Mouse (Mus musculus): ENCODE measurements around the gene Gm4450. TPM values are rescaled to one million over a fixed set of nuclear protein-coding genes. Genes with fewer than 3 reads are reported as not detected.
"Not testable (repeated sequence)": the region's sequence is repeated elsewhere in the genome, so short reads cannot be mapped to it uniquely, and the experiment has no call there.

Gm4450 gene
- polyA plus RNA-seq (2015; fragmentation: Nextera tagmentation; extraction: Ambion mirVana) = 44.6 and 55.8 TPM in 2 replicates

GRCm38 (mm10) chr3:98457026-98457425, at the start of gene Gm4450:
Gm4450 (minus strand) TSS chr3:98457126.
- H3K27ac ChIP-seq (ENCODE audit: low read length); H3K9me3 ChIP-seq (ENCODE audit: low read length): not testable (repeated sequence)

GRCm38 (mm10) chr3:98497401-98497800, 40.5 kb upstream of the Gm4450 start:
- not testable (repeated sequence) for H3K4me2 ChIP-seq (replicated peaks; ENCODE audit: low read depth, low read length); H3K9ac ChIP-seq (replicated peaks; ENCODE audit: low read length); H3K36me3 ChIP-seq (ENCODE audit: insufficient read depth, low read length); ATAC-seq (ENCODE audit: low FRiP score, low TSS enrichment); H3K27ac ChIP-seq (ENCODE audit: low read length); H3K4me1 ChIP-seq (ENCODE audit: insufficient read depth, low read length); H3K9me3 ChIP-seq (ENCODE audit: low read length); H3K4me3 ChIP-seq (ENCODE audit: low read length); H3K27me3 ChIP-seq (ENCODE audit: insufficient read depth, low read length)

More at GRCm38 (mm10) chr3:98457026-98457425, at the start of gene Gm4450:
- not testable (repeated sequence) for H3K4me1 ChIP-seq (ENCODE audit: insufficient read depth, low read length); H3K36me3 ChIP-seq (ENCODE audit: insufficient read depth, low read length); H3K4me3 ChIP-seq (ENCODE audit: low read length); H3K4me2 ChIP-seq (replicated peaks; ENCODE audit: low read depth, low read length); H3K27me3 ChIP-seq (ENCODE audit: insufficient read depth, low read length); H3K9ac ChIP-seq (replicated peaks; ENCODE audit: low read length)
- ATAC-seq (ENCODE audit: low FRiP score, low TSS enrichment) = peak; percentile 46; the same call in 1 of the 2 replicates
- no CpG with 5 or more reads among the region's 1 CpGs for WGBS

GRCm38 (mm10) chr3:98496762-98497161, 39.8 kb upstream of the Gm4450 start:
- not testable (repeated sequence) for H3K9ac ChIP-seq (replicated peaks; ENCODE audit: low read length); H3K4me3 ChIP-seq (ENCODE audit: low read length); H3K27me3 ChIP-seq (ENCODE audit: insufficient read depth, low read length); H3K27ac ChIP-seq (ENCODE audit: low read length); H3K36me3 ChIP-seq (ENCODE audit: insufficient read depth, low read length); H3K4me1 ChIP-seq (ENCODE audit: insufficient read depth, low read length); H3K9me3 ChIP-seq (ENCODE audit: low read length); H3K4me2 ChIP-seq (replicated peaks; ENCODE audit: low read depth, low read length)
- peak; percentile 72 for ATAC-seq (ENCODE audit: low FRiP score, low TSS enrichment)
- no CpG with 5 or more reads among the region's 2 CpGs for WGBS

- H3K27me3 ChIP-seq (ENCODE audit: insufficient read depth, low read length) = not testable (repeated sequence)
Measured at GRCm38 (mm10) chr3:98495055-98495454, 38.1 kb upstream of the Gm4450 start.

GRCm38 (mm10) chr3:98494184-98494583, 37.3 kb upstream of the Gm4450 start:
- not testable (repeated sequence) for H3K36me3 ChIP-seq (ENCODE audit: insufficient read depth, low read length); H3K4me3 ChIP-seq (ENCODE audit: low read length); H3K27ac ChIP-seq (ENCODE audit: low read length); H3K4me1 ChIP-seq (ENCODE audit: insufficient read depth, low read length); H3K9me3 ChIP-seq (ENCODE audit: low read length); H3K27me3 ChIP-seq (ENCODE audit: insufficient read depth, low read length); H3K4me2 ChIP-seq (replicated peaks; ENCODE audit: low read depth, low read length); H3K9ac ChIP-seq (replicated peaks; ENCODE audit: low read length)
- peak; percentile 69 for ATAC-seq (ENCODE audit: low FRiP score, low TSS enrichment)

More at GRCm38 (mm10) chr3:98495055-98495454, 38.1 kb upstream of the Gm4450 start:
- H3K4me3 ChIP-seq (ENCODE audit: low read length); H3K4me2 ChIP-seq (replicated peaks; ENCODE audit: low read depth, low read length); H3K4me1 ChIP-seq (ENCODE audit: insufficient read depth, low read length); H3K27ac ChIP-seq (ENCODE audit: low read length); H3K9ac ChIP-seq (replicated peaks; ENCODE audit: low read length); H3K9me3 ChIP-seq (ENCODE audit: low read length); H3K36me3 ChIP-seq (ENCODE audit: insufficient read depth, low read length): not testable (repeated sequence)
- peak; percentile 93 for ATAC-seq (ENCODE audit: low FRiP score, low TSS enrichment)

GRCm38 (mm10) chr3:98471499-98471898, 14.6 kb upstream of the Gm4450 start:
- not testable (repeated sequence) for H3K4me2 ChIP-seq (replicated peaks; ENCODE audit: low read depth, low read length); H3K27ac ChIP-seq (ENCODE audit: low read length); H3K4me1 ChIP-seq (ENCODE audit: insufficient read depth, low read length); H3K27me3 ChIP-seq (ENCODE audit: insufficient read depth, low read length); H3K36me3 ChIP-seq (ENCODE audit: insufficient read depth, low read length); H3K9ac ChIP-seq (replicated peaks; ENCODE audit: low read length); H3K4me3 ChIP-seq (ENCODE audit: low read length); ATAC-seq (ENCODE audit: low FRiP score, low TSS enrichment); H3K9me3 ChIP-seq (ENCODE audit: low read length)

- no CpG with 5 or more reads among the region's 1 CpGs for WGBS
- peak; percentile 63; the same call in 1 of the 2 replicates for ATAC-seq (ENCODE audit: low FRiP score, low TSS enrichment)
- not testable (repeated sequence) for H3K36me3 ChIP-seq (ENCODE audit: insufficient read depth, low read length)
Measured at GRCm38 (mm10) chr3:98471057-98471456, 14.1 kb upstream of the Gm4450 start.

GRCm38 (mm10) chr3:98469323-98469722, 12.4 kb upstream of the Gm4450 start:
- not testable (repeated sequence) for H3K36me3 ChIP-seq (ENCODE audit: insufficient read depth, low read length); H3K4me1 ChIP-seq (ENCODE audit: insufficient read depth, low read length); H3K27me3 ChIP-seq (ENCODE audit: insufficient read depth, low read length); H3K4me2 ChIP-seq (replicated peaks; ENCODE audit: low read depth, low read length); ATAC-seq (ENCODE audit: low FRiP score, low TSS enrichment); H3K9ac ChIP-seq (replicated peaks; ENCODE audit: low read length); H3K4me3 ChIP-seq (ENCODE audit: low read length); H3K27ac ChIP-seq (ENCODE audit: low read length); H3K9me3 ChIP-seq (ENCODE audit: low read length)
- WGBS = no CpG with 5 or more reads among the region's 2 CpGs

More at GRCm38 (mm10) chr3:98471057-98471456, 14.1 kb upstream of the Gm4450 start:
- H3K27me3 ChIP-seq (ENCODE audit: insufficient read depth, low read length); H3K4me2 ChIP-seq (replicated peaks; ENCODE audit: low read depth, low read length); H3K4me3 ChIP-seq (ENCODE audit: low read length); H3K9ac ChIP-seq (replicated peaks; ENCODE audit: low read length); H3K9me3 ChIP-seq (ENCODE audit: low read length); H3K27ac ChIP-seq (ENCODE audit: low read length); H3K4me1 ChIP-seq (ENCODE audit: insufficient read depth, low read length): not testable (repeated sequence)

GRCm38 (mm10) chr3:98453786-98454185, 3.1 kb downstream of the Gm4450 start:
- not testable (repeated sequence) for ATAC-seq (ENCODE audit: low FRiP score, low TSS enrichment)
- 77% methylated on average over 4 of the region's 5 CpGs for WGBS

GRCm38 (mm10) chr3:98443924-98444323, 13.0 kb downstream of the Gm4450 start:
- not testable (repeated sequence) for H3K27ac ChIP-seq (ENCODE audit: low read length); ATAC-seq (ENCODE audit: low FRiP score, low TSS enrichment); H3K9ac ChIP-seq (replicated peaks; ENCODE audit: low read length); H3K9me3 ChIP-seq (ENCODE audit: low read length); H3K4me3 ChIP-seq (ENCODE audit: low read length); H3K4me1 ChIP-seq (ENCODE audit: insufficient read depth, low read length); H3K27me3 ChIP-seq (ENCODE audit: insufficient read depth, low read length); H3K4me2 ChIP-seq (replicated peaks; ENCODE audit: low read depth, low read length); H3K36me3 ChIP-seq (ENCODE audit: insufficient read depth, low read length)
- WGBS = no CpG with 5 or more reads among the region's 1 CpGs

More at GRCm38 (mm10) chr3:98453786-98454185, 3.1 kb downstream of the Gm4450 start:
- H3K27me3 ChIP-seq (ENCODE audit: insufficient read depth, low read length); H3K27ac ChIP-seq (ENCODE audit: low read length); H3K4me3 ChIP-seq (ENCODE audit: low read length); H3K4me2 ChIP-seq (replicated peaks; ENCODE audit: low read depth, low read length); H3K36me3 ChIP-seq (ENCODE audit: insufficient read depth, low read length); H3K9ac ChIP-seq (replicated peaks; ENCODE audit: low read length); H3K9me3 ChIP-seq (ENCODE audit: low read length); H3K4me1 ChIP-seq (ENCODE audit: insufficient read depth, low read length): not testable (repeated sequence)

Measured in kidney, embryonic 16.5 days (tissue).